Mouse (Mus musculus): ENCODE data around the gene Cc2d1b. TPM values are rescaled to one million over a fixed set of nuclear protein-coding genes. Genes with fewer than 3 reads are reported as not detected.

The Cc2d1b gene
- total RNA-seq, 2 experiments from 2014 or later: 64.0 to 70.8 TPM

GRCm38 (mm10) chr4:108635101-108635500, 15.4 kb downstream of the Cc2d1b start:
- DNase-seq (ENCODE audit: low spot score in 2 of 2): no peak

DNA sequence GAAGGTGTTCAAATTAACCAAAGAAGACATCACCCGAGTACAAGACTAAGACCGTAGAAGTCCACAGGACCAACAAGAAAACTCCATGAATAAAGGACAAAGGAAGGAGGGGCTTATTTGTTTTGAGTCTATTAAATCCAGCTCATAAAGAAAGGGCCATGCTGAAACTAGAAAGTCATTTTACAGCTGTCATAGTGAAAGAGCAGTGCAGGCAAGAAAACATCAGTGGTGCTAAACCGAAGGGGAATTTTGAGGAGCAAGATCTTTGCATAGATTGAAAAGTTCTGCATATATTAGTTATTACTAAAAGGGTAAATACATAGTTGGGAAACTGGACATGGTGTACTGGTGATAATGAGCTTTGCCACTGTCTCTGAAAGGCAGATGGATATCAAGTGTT, 18.0 kb downstream of the Cc2d1b start:
- DNase-seq (ENCODE audit: low spot score in 2 of 2): no peak

DNA sequence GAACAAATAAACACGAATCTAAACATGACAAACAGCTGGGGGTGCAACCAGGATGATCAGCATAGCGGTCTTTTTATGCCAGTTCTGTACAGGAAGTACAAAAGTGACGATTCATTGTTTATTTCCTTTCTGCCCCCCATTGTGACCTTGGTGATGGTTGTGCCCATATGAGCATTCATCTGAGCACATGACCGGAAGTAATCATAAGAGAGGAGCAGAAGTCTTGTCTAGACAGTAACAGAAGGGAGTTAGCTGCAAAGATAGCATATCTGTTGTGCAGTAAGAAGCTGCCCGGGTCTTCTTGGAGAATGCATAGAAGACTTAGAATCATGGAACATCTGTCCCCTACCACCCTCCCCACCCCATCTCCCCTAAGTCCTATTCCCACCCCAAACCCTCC, 19.0 kb downstream of the Cc2d1b start:
- no peak for DNase-seq (ENCODE audit: low spot score in 2 of 2)

DNA sequence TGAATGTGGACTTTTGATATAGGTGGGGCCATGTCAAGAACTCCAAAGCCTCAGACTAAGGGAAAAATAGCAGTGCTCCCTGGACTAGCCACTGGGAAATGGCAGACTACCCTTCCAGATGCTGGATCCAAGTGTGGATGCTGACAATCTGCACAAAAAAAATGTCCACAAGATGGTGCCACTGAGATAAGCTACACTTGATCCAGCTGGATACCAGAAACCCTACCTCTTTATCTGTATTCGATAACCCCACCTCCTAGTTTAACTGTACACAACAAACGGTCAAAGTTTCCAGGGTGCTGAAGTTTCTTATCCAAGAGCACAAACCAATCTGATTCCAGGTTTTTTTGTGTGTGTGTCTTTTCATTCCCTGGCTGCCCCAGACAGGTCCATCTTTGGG, 44.7 kb downstream of the Cc2d1b start:
- DNase-seq (ENCODE audit: low spot score in 2 of 2): no peak

Other genes starting within 250 kb of the Cc2d1b start
- gene Shisal2a, start 236.6 kb upstream of the Cc2d1b start, total RNA-seq (2021): 1 to 10 TPM; 6.9 to 7.6 TPM
- gene Gpx7, start 213.0 kb upstream of the Cc2d1b start, total RNA-seq (2021): 10 to 100 TPM; 25.0 to 31.1 TPM
- gene Tut4, start 160.5 kb upstream of the Cc2d1b start, total RNA-seq (2021): 10 to 100 TPM; 79.9 to 82.3 TPM
- 10 to 100 TPM; 47.7 to 49.8 TPM for gene Prpf38a, start 40.6 kb upstream of the Cc2d1b start, total RNA-seq (2021)
- gene Orc1, start 40.5 kb upstream of the Cc2d1b start, total RNA-seq (2021): 1 to 10 TPM; 3.0 to 4.9 TPM
- 1 to 10 TPM; 1.7 to 2.0 TPM for gene 3110021N24Rik, start 99.7 kb downstream of the Cc2d1b start, total RNA-seq (2021)
- 10 to 100 TPM; 27.1 to 27.8 TPM for gene Zfyve9, start 160.9 kb downstream of the Cc2d1b start, total RNA-seq (2021)
- 100 to 1,000 TPM; 144 to 146 TPM for gene Btf3l4, start 213.7 kb downstream of the Cc2d1b start, total RNA-seq (2021)
- gene Txndc12, start 214.7 kb downstream of the Cc2d1b start, total RNA-seq (2021): 10 to 100 TPM; 81.4 to 82.4 TPM
- 10 to 100 TPM; 26.3 to 26.9 TPM for gene Kti12, start 227.8 kb downstream of the Cc2d1b start, total RNA-seq (2021)
- under 1 TPM; 0.25 to 0.34 TPM for gene A730015C16Rik, start 228.7 kb downstream of the Cc2d1b start, total RNA-seq (2021)

All from adrenal gland, postnatal 4 days (tissue).